Mouse (Mus musculus): ENCODE measurements around the gene Vkorc1l1. TPM values are rescaled to one million over a fixed set of nuclear protein-coding genes. Genes with fewer than 3 reads are reported as not detected.

Vkorc1l1 gene
- polyA plus RNA-seq, 1 experiment from 2014 or later: 32.4 TPM

DNA sequence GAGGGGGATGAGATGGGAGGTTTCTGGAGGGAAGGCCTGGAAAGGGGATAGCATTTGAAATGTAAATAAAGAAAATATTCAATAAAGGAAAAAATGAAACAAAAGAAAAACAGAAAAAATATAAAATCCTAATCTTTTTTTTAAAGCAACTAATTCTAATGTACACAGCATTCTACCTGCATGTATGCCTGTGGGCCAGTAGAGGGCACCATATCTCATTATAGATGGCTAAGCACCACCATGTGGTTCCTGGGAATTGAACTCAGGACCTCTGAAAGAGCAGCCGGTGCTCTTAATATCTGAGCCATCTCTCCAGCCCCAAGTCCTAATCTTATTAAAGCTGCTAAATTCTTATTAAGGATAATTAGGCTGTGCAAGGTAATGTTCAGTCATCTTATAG is 65.6 kb downstream of the Vkorc1l1 start:
- peaks cover 10% of the 10 kb centered on the region; the same call in 1 of the 2 replicates for H3K36me3 ChIP-seq (replicated peaks; ENCODE audit: control insufficient read depth, insufficient read depth)
- 96% methylated on average over 1 of the region's 1 CpGs for WGBS
- 0 out of 2 replicates have a peak, but pooled peaks cover under 1% of the 10 kb centered on the region for H3K4me1 ChIP-seq (replicated peaks; ENCODE audit: control insufficient read depth, insufficient read depth, low read length)
- no peak overlapping the region for H3K9ac ChIP-seq
- no peak overlapping the region for H3K4me2 ChIP-seq (replicated peaks)
- no peak overlapping the region for H3K27ac ChIP-seq
- H3K27me3 ChIP-seq (ENCODE audit: control insufficient read depth, insufficient read depth, low read length): no peaks in the 10 kb centered on the region
- peaks cover 14% of the 10 kb centered on the region; the same call in 1 of the 2 replicates for H3K9me3 ChIP-seq (ENCODE audit: control insufficient read depth, low read length)
- no peak overlapping the region for H3K4me3 ChIP-seq (replicated peaks; ENCODE audit: low read length)
- DNase-seq (ENCODE audit: low spot score) (no peak), ATAC-seq (ENCODE audit: low FRiP score) (no peak)

DNA sequence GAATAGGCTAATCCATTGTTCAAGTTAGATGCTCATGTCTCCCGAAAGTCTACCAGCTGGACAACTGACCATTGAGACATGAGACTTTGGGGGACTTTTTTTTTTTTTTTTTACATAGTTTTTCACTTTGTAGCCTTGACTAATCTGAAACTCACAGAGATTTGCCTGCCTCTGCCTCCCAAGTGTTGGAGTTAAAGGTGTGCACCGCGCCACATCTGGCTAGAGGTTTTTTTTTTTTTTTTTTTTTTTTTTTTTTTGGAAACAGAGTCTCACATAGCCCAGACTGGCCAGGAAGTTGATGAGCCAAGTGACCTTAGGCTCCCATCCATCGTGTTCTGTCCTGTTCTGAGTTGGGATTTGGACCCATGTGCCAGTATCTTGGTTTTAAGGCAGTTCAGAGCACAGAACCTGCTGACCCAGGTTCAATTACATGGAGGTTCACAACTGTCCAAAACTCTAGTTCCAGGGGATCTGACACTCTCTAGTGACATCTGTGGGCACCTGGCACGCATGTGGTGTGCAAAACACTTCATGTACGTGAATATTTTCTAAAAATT is 66.3 kb downstream of the Vkorc1l1 start:
- H3K9me3 ChIP-seq (ENCODE audit: control insufficient read depth, low read length): peaks cover 14% of the 10 kb centered on the region; the same call in 1 of the 2 replicates
- no peaks in the 10 kb centered on the region for H3K27me3 ChIP-seq (ENCODE audit: control insufficient read depth, insufficient read depth, low read length)
- no peaks in the 10 kb centered on the region for H3K4me1 ChIP-seq (replicated peaks; ENCODE audit: control insufficient read depth, insufficient read depth, low read length)
- peaks cover 10% of the 10 kb centered on the region; the same call in 1 of the 2 replicates for H3K36me3 ChIP-seq (replicated peaks; ENCODE audit: control insufficient read depth, insufficient read depth)
- H3K27ac ChIP-seq: no peak overlapping the region
- H3K9ac ChIP-seq: no peak overlapping the region
- H3K4me2 ChIP-seq (replicated peaks): no peak overlapping the region
- DNase-seq (ENCODE audit: low spot score): no peak
- H3K4me3 ChIP-seq (replicated peaks; ENCODE audit: low read length): no peak overlapping the region
- no peak for ATAC-seq (ENCODE audit: low FRiP score)
- WGBS: 84% methylated on average over 6 of the region's 6 CpGs

DNA sequence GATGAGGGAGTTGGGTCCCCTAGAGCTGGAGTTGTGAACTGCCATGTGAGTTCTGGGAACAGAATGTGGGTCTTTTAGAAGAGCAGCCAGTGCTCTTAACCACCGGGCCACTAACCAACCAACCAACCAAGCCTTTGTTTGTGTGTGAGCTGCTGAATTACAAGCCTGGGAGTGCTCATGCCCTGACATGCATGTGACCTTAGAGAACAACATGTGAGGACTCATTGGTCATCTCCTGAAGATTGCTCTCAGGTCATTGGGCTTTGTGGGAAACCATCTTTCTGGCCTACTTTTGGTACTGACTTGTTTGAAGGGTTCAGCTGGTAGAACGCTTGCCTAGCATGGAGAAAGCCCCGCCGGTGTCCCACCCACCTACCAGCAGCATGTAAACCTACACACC is 68.0 kb downstream of the Vkorc1l1 start:
- H3K4me1 ChIP-seq (replicated peaks; ENCODE audit: control insufficient read depth, insufficient read depth, low read length): no peaks in the 10 kb centered on the region
- WGBS: 96% methylated on average over 4 of the region's 4 CpGs
- H3K36me3 ChIP-seq (replicated peaks; ENCODE audit: control insufficient read depth, insufficient read depth): peaks cover 10% of the 10 kb centered on the region; the same call in 1 of the 2 replicates
- H3K27ac ChIP-seq: no peak overlapping the region
- H3K4me2 ChIP-seq (replicated peaks): no peak overlapping the region
- peaks cover 13% of the 10 kb centered on the region; the same call in 1 of the 2 replicates for H3K9me3 ChIP-seq (ENCODE audit: control insufficient read depth, low read length)
- no peak overlapping the region for H3K4me3 ChIP-seq (replicated peaks; ENCODE audit: low read length)
- no peak overlapping the region for H3K9ac ChIP-seq
- no peaks in the 10 kb centered on the region for H3K27me3 ChIP-seq (ENCODE audit: control insufficient read depth, insufficient read depth, low read length)
- DNase-seq (ENCODE audit: low spot score): no peak
- no peak for ATAC-seq (ENCODE audit: low FRiP score)

DNA sequence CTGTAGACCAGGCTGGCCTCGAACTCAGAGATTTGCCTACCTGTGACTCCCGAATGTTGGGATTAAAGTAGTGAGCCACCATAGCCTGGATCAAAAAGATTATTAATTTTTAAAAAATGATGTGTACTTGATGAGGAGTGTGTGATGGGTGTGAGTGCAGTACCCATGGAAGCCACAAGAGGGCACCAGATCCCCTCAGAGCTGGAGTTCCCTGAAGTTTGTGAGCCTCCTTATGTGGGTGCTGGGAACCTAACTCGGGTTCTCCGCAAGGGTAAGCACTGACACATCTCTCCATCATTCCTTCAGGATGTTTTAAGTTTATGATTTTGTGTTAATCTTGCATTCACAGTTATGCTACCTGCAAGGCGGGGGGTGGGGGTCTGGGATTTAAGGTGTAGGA is 69.2 kb downstream of the Vkorc1l1 start:
- ATAC-seq (ENCODE audit: low FRiP score) (no peak), DNase-seq (ENCODE audit: low spot score) (no peak)
- Histone ChIP-seq H3K27me3 (ENCODE audit: control insufficient read depth, insufficient read depth, low read length) (no peaks in the 10 kb centered on the region), H3K4me2 (replicated peaks) (no peak overlapping the region), H3K4me1 (replicated peaks; ENCODE audit: control insufficient read depth, insufficient read depth, low read length) (no peaks in the 10 kb centered on the region), H3K4me3 (replicated peaks; ENCODE audit: low read length) (no peak overlapping the region), H3K9me3 (ENCODE audit: control insufficient read depth, low read length) (peaks cover 6% of the 10 kb centered on the region; the same call in 1 of the 2 replicates), H3K9ac (no peak overlapping the region), H3K36me3 (replicated peaks; ENCODE audit: control insufficient read depth, insufficient read depth) (peaks cover 10% of the 10 kb centered on the region; the same call in 1 of the 2 replicates), H3K27ac (no peak overlapping the region)
- 95% methylated on average over 5 of the region's 5 CpGs for WGBS

DNA sequence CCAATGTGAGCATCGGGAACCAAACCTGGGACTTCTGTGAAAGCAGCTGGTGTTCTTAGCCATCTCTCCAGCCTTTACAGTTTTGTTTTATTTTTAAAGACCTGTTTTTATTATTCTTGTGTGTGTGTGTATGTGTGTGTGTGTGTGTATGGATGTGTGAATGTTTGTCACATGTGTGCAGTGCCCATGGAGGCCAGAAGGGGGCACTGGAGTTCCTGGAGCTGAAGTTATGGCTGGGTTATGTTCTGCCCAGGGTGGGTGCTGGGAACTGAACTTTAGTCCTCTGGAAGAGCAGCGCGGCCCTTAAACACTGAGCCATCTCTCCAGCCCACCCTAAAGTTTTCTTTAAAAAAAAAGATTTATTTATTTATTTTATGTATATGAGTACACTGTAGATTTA is 73.3 kb downstream of the Vkorc1l1 start:
- ATAC-seq (ENCODE audit: low FRiP score) (no peak), DNase-seq (ENCODE audit: low spot score) (no peak)
- no peak overlapping the region for H3K4me3 ChIP-seq (replicated peaks; ENCODE audit: low read length)
- H3K36me3 ChIP-seq (replicated peaks; ENCODE audit: control insufficient read depth, insufficient read depth): peaks cover 10% of the 10 kb centered on the region; the same call in 1 of the 2 replicates
- peaks cover 6% of the 10 kb centered on the region; the same call in 1 of the 2 replicates for H3K9me3 ChIP-seq (ENCODE audit: control insufficient read depth, low read length)
- H3K4me2 ChIP-seq (replicated peaks): no peak overlapping the region
- H3K9ac ChIP-seq: no peak overlapping the region
- 97% methylated on average over 3 of the region's 3 CpGs for WGBS
- H3K4me1 ChIP-seq (replicated peaks; ENCODE audit: control insufficient read depth, insufficient read depth, low read length): no peaks in the 10 kb centered on the region
- no peak overlapping the region for H3K27ac ChIP-seq
- no peaks in the 10 kb centered on the region for H3K27me3 ChIP-seq (ENCODE audit: control insufficient read depth, insufficient read depth, low read length)

DNA sequence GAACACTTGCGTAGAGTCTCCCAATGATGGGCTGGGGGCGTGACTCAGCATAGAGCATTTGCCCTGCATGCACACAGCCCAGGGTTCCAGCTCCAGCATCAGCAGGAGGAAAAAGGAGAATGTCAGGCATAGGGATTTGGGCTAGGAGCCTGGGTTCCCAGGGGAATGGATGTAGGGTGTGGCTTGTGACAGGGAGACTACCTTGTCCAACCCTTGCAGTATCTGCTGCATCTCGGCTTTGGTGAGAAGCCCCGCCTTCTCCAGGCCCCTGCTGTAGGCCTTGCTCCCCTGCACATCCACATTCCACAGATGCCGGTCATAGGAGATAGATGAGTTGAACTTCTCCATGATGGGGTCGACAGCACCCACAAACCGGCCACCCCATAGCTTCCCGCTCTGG is 77.7 kb downstream of the Vkorc1l1 start:
- 74% methylated on average over 8 of the region's 8 CpGs for WGBS
- H3K4me1 ChIP-seq (replicated peaks; ENCODE audit: control insufficient read depth, insufficient read depth, low read length): peaks cover 5% of the 10 kb centered on the region; the same call in 1 of the 2 replicates
- H3K4me3 ChIP-seq (replicated peaks; ENCODE audit: low read length): no peak overlapping the region
- no peak overlapping the region for H3K9ac ChIP-seq
- ATAC-seq (ENCODE audit: low FRiP score) (no peak), DNase-seq (ENCODE audit: low spot score) (no peak)
- H3K9me3 ChIP-seq (ENCODE audit: control insufficient read depth, low read length): no peaks in the 10 kb centered on the region
- no peaks in the 10 kb centered on the region for H3K27me3 ChIP-seq (ENCODE audit: control insufficient read depth, insufficient read depth, low read length)
- H3K4me2 ChIP-seq (replicated peaks): no peak overlapping the region
- no peak overlapping the region for H3K27ac ChIP-seq
- no peaks in the 10 kb centered on the region for H3K36me3 ChIP-seq (replicated peaks; ENCODE audit: control insufficient read depth, insufficient read depth)

DNA sequence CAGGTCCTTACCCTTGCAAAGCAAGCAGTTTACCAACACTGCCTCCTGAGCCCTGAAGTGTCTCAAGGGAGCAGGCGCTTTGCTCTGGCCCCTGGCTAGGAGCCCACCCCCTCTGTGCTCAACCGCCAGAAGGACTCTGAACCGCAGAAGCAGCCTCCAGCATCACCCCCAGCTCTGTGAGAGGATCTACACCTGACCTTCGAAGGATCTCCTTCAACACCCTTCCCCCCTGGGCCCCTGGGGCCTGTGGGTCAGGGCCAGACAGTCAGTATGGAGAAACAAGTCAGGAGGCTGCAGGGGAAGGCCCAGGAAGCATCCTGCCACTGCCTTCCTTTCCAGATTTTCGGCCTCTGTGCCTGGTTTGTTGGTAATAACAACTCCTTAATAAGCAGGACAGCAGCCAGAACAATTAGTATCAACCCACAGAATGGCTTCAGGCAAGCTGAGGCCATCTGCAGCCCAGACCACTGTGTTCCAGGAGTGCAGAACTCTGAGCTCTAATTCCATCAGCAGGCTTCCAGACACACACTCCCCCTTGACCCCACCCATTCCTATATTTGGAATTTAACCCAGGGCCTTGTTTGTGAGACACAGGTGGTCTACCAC is 79.7 kb downstream of the Vkorc1l1 start:
- Histone ChIP-seq H3K4me3 (replicated peaks; ENCODE audit: low read length) (no peak overlapping the region), H3K4me1 (replicated peaks; ENCODE audit: control insufficient read depth, insufficient read depth, low read length) (peaks cover 5% of the 10 kb centered on the region; the same call in 1 of the 2 replicates), H3K36me3 (replicated peaks; ENCODE audit: control insufficient read depth, insufficient read depth) (no peaks in the 10 kb centered on the region), H3K9ac (no peak overlapping the region), H3K27ac (no peak overlapping the region), H3K27me3 (ENCODE audit: control insufficient read depth, insufficient read depth, low read length) (no peaks in the 10 kb centered on the region; the same call in 1 of the 2 replicates), H3K9me3 (ENCODE audit: control insufficient read depth, low read length) (no peaks in the 10 kb centered on the region), H3K4me2 (replicated peaks) (no peak overlapping the region)
- WGBS: 54% methylated on average over 5 of the region's 5 CpGs
- ATAC-seq (ENCODE audit: low FRiP score): no peak
- DNase-seq (ENCODE audit: low spot score): no peak

DNA sequence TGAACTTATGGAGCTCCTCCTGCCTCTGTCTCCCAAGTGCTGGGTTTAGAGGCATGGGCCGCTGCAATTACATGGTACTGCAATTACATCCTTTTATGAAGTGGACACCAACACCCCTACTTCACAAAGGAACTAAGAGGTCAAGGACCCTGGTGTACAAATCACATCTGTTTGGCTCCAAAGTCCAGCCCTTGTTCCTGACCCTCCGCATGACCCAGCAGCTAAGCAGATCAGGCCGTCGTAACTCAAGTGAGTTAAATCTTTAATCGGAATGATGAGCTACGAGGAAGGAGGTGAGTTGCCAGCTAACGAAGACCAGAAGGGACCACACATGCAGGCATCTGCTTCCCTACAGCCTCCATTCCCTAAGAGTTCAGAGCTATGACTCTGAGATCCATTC is 80.6 kb downstream of the Vkorc1l1 start:
- WGBS: 83% methylated on average over 7 of the region's 7 CpGs
- Histone ChIP-seq H3K4me3 (replicated peaks; ENCODE audit: low read length) (no peak overlapping the region), H3K4me1 (replicated peaks; ENCODE audit: control insufficient read depth, insufficient read depth, low read length) (peaks cover 5% of the 10 kb centered on the region; the same call in 1 of the 2 replicates), H3K27me3 (ENCODE audit: control insufficient read depth, insufficient read depth, low read length) (no peaks in the 10 kb centered on the region; the same call in 1 of the 2 replicates), H3K9ac (no peak overlapping the region), H3K27ac (no peak overlapping the region), H3K4me2 (replicated peaks) (no peak overlapping the region), H3K36me3 (replicated peaks; ENCODE audit: control insufficient read depth, insufficient read depth) (no peaks in the 10 kb centered on the region), H3K9me3 (ENCODE audit: control insufficient read depth, low read length) (no peaks in the 10 kb centered on the region)
- no peak for DNase-seq (ENCODE audit: low spot score)
- no peak for ATAC-seq (ENCODE audit: low FRiP score)

DNA sequence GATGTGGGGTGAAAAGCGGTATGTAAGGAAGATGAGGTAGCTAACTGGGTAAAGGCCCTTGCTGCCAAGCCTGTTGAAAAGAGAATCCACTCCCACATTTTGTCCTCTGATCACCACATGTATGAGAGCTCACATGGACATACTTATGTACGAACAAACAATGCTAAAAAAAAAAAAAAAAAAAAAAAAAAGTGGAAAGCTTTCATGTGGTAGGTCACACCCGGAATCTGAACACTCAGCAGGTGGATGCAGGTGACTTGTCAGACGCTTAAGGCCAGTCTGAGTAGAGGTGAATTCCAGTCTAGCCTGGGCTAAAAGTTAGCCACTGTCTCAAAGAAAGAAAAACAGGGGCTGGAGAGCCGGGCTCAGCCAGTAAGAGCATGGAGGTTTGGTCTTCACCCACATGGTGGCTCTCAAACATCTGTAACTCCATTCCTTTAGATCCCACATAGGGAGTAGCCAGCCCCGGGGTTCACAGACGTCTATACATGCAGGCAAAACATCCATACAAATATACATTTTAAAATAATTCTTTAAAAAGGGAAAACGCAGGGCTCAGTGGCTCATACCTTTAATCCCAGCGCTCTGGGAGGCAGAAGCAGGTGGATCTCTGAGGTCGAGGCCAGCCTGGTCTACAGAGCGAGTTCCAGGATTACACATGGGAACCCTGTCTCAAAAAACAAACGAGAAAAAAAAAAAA is 81.4 kb downstream of the Vkorc1l1 start:
- 49% methylated on average over 12 of the region's 12 CpGs for WGBS
- no peak for ATAC-seq (ENCODE audit: low FRiP score)
- H3K9ac ChIP-seq: peak overlapping the region; percentile 49

More for the DNA sequence above, 81.4 kb downstream of the Vkorc1l1 start:
- no peaks in the 10 kb centered on the region for H3K36me3 ChIP-seq (replicated peaks; ENCODE audit: control insufficient read depth, insufficient read depth)
- H3K27ac ChIP-seq: no peak overlapping the region
- peak overlapping the region; percentile 84 for H3K4me2 ChIP-seq (replicated peaks)
- no peaks in the 10 kb centered on the region; the same call in 1 of the 2 replicates for H3K27me3 ChIP-seq (ENCODE audit: control insufficient read depth, insufficient read depth, low read length)
- H3K9me3 ChIP-seq (ENCODE audit: control insufficient read depth, low read length): no peaks in the 10 kb centered on the region
- H3K4me3 ChIP-seq (replicated peaks; ENCODE audit: low read length): peak overlapping the region; percentile 44
- no peak for DNase-seq (ENCODE audit: low spot score)
- H3K4me1 ChIP-seq (replicated peaks; ENCODE audit: control insufficient read depth, insufficient read depth, low read length): peaks cover 5% of the 10 kb centered on the region; the same call in 1 of the 2 replicates
